Comparison of ENCODE assay signal across 8 mouse cellular contexts in genomic region chr7:27590566-27591213, GRCm38 (mm10). TPM values are rescaled to one million over a fixed set of nuclear protein-coding genes. Genes with fewer than 3 reads are reported as not detected.
DNase-seq lines count a peak whose midpoint lies in the region; ATAC-seq and TF ChIP-seq lines count a peak whose summit lies in the region.

No protein-coding gene starts in this region.

- peak overlapping the region; percentile 86 for H3K4me2 ChIP-seq in heart, embryonic 13.5 days
- H3K4me2 ChIP-seq in forebrain, embryonic 16.5 days (ENCODE audit: low read length) = peak overlapping the region; percentile 60
- H3K4me2 ChIP-seq in liver, postnatal 0 days (ENCODE audit: low read depth, low read length) = peak overlapping the region; percentile 72

- TF ChIP-seq CTCF in E14TG2a.4 (conservative IDR thresholded peaks at IDR 0.05; ENCODE audit: low read length) = no peak
- peak; percentile 42 for TF ChIP-seq CTCF in liver, postnatal 0 days (IDR thresholded peaks at IDR 0.05; ENCODE audit: low read depth)

- H3K27ac ChIP-seq in heart, embryonic 13.5 days (replicated peaks) = peak overlapping the region; percentile 99
- peak overlapping the region; percentile 86 for H3K27ac ChIP-seq in forebrain, embryonic 16.5 days (ENCODE audit: low read length)
- H3K27ac ChIP-seq in liver, postnatal 0 days (ENCODE audit: low read depth) = peak overlapping the region; percentile 94

- no peak for DNase-seq in heart, adult 8-10 months (ENCODE audit: low spot score)
- no peak for DNase-seq in liver, postnatal 0 days
- DNase-seq in gastrocnemius, adult 18-20 months (ENCODE audit: low spot score) = no peak
- DNase-seq in layer of hippocampus, postnatal 36 days = no peak
- no peak for DNase-seq in right cerebral cortex, postnatal 14 days

- H3K27me3 ChIP-seq in heart, embryonic 13.5 days (replicated peaks) = no peaks in the 10 kb centered on the region
- no peaks in the 10 kb centered on the region for H3K27me3 ChIP-seq in E14TG2a.4 (ENCODE audit: insufficient read depth, low read length)
- H3K27me3 ChIP-seq in forebrain, embryonic 16.5 days (replicated peaks; ENCODE audit: control insufficient read depth, insufficient read depth, low read length) = no peaks in the 10 kb centered on the region
- no peaks in the 10 kb centered on the region for H3K27me3 ChIP-seq in liver, postnatal 0 days (ENCODE audit: insufficient read depth, low read length)

- peaks cover 30% of the 10 kb centered on the region for H3K4me1 ChIP-seq in heart, embryonic 13.5 days
- H3K4me1 ChIP-seq in E14TG2a.4 (replicated peaks; ENCODE audit: low read depth, low read length) = peaks cover 76% of the 10 kb centered on the region
- H3K4me1 ChIP-seq in forebrain, embryonic 16.5 days (replicated peaks; ENCODE audit: control insufficient read depth, insufficient read depth, low read length) = peaks cover 17% of the 10 kb centered on the region
- peaks cover 34% of the 10 kb centered on the region for H3K4me1 ChIP-seq in liver, postnatal 0 days (ENCODE audit: insufficient read depth)

- 66% methylated on average over 4 of the region's 4 CpGs for WGBS in heart, embryonic 13.5 days
- 62% methylated on average over 4 of the region's 4 CpGs for WGBS in forebrain, embryonic 16.5 days
- WGBS in liver, postnatal 0 days (ENCODE audit: insufficient replicate concordance) = 61% methylated on average over 4 of the region's 4 CpGs

- peak overlapping the region; percentile 83 for H3K4me3 ChIP-seq in heart, embryonic 13.5 days
- peak overlapping the region; percentile 74 for H3K4me3 ChIP-seq in E14TG2a.4 (replicated peaks; ENCODE audit: low read length)
- peak overlapping the region; percentile 84 for H3K4me3 ChIP-seq in forebrain, embryonic 16.5 days (replicated peaks; ENCODE audit: low read length)
- peak overlapping the region; percentile 69 for H3K4me3 ChIP-seq in liver, postnatal 0 days (ENCODE audit: low read depth, low read length)

- no peak for ATAC-seq in heart, embryonic 13.5 days (ENCODE audit: extremely low read depth, insufficient number of reproducible peaks, low FRiP score, low TSS enrichment)
- no peak for ATAC-seq in forebrain, embryonic 16.5 days
- ATAC-seq in liver, postnatal 0 days = no peak

- H3K9ac ChIP-seq in heart, embryonic 13.5 days = peak overlapping the region; percentile 97
- peak overlapping the region; percentile 52; the same call in 1 of the 2 replicates for H3K9ac ChIP-seq in forebrain, embryonic 16.5 days (replicated peaks; ENCODE audit: low read depth, low read length)
- peak overlapping the region; percentile 80 for H3K9ac ChIP-seq in liver, postnatal 0 days (replicated peaks)

- no peak for TF ChIP-seq EP300 in liver, postnatal 0 days (IDR thresholded peaks at IDR 0.05; ENCODE audit: low read depth)

- no peaks in the 10 kb centered on the region for H3K9me3 ChIP-seq in heart, embryonic 13.5 days
- no peaks in the 10 kb centered on the region for H3K9me3 ChIP-seq in E14TG2a.4 (ENCODE audit: low read length)
- H3K9me3 ChIP-seq in forebrain, embryonic 16.5 days (ENCODE audit: control insufficient read depth, low read length) = no peaks in the 10 kb centered on the region
- no peaks in the 10 kb centered on the region for H3K9me3 ChIP-seq in liver, postnatal 0 days (ENCODE audit: low read length)

- H3K36me3 ChIP-seq in heart, embryonic 13.5 days = 0 out of 2 replicates have a peak, but pooled peaks cover 7% of the 10 kb centered on the region
- H3K36me3 ChIP-seq in E14TG2a.4 (ENCODE audit: insufficient read depth, low read length) = peaks cover 29% of the 10 kb centered on the region
- no peaks in the 10 kb centered on the region for H3K36me3 ChIP-seq in forebrain, embryonic 16.5 days (ENCODE audit: control insufficient read depth, insufficient read depth)
- peaks cover 4% of the 10 kb centered on the region for H3K36me3 ChIP-seq in liver, postnatal 0 days (replicated peaks; ENCODE audit: insufficient read depth, low read length)

RNA-seq across cellular contexts. Expression of gene Akt2, which starts 0.7 kb away (rescaled TPM):
- 72.7 and 73.4 TPM in 2 replicates for polyA plus RNA-seq in heart, embryonic 13.5 days (2015; fragmentation: Nextera tagmentation; extraction: Ambion mirVana)
- total RNA-seq in heart, adult 8-10 months (2022) = 100 to 1,000 TPM; 169 to 227 (median 202) TPM
- polyA plus RNA-seq in forebrain, embryonic 16.5 days (2015; fragmentation: Nextera tagmentation; extraction: Ambion mirVana) = 83.7 and 99.3 TPM in 2 replicates
- polyA plus RNA-seq in liver, postnatal 0 days (2015; fragmentation: Nextera tagmentation; extraction: Ambion mirVana) = 24.0 and 25.5 TPM in 2 replicates
- total RNA-seq in gastrocnemius, adult 18-20 months (2021) = 100 to 1,000 TPM; 171 to 178 TPM
- 100 to 1,000 TPM in 1 of 2 experiments, 10 to 100 TPM in 1; 97.7 to 102 TPM for total RNA-seq in layer of hippocampus, postnatal 36 days (2021)

RNA-seq across cellular contexts. Expression of gene 2310022A10Rik, which starts 37.7 kb away (rescaled TPM):
- polyA plus RNA-seq in heart, embryonic 13.5 days (2015; fragmentation: Nextera tagmentation; extraction: Ambion mirVana) = 30.6 and 34.5 TPM in 2 replicates
- total RNA-seq in heart, adult 8-10 months (2022) = 10 to 100 TPM; 67.6 to 72.3 (median 70.8) TPM
- 39.1 and 40.2 TPM in 2 replicates for polyA plus RNA-seq in forebrain, embryonic 16.5 days (2015; fragmentation: Nextera tagmentation; extraction: Ambion mirVana)
- 8.6 and 9.0 TPM in 2 replicates for polyA plus RNA-seq in liver, postnatal 0 days (2015; fragmentation: Nextera tagmentation; extraction: Ambion mirVana)
- total RNA-seq in gastrocnemius, adult 18-20 months (2021) = 100 to 1,000 TPM; 103 to 116 TPM
- total RNA-seq in layer of hippocampus, postnatal 36 days (2021) = 10 to 100 TPM; 27.2 to 28.8 TPM

RNA-seq across cellular contexts. Expression of gene Pld3, which starts 37.7 kb away (rescaled TPM):
- polyA plus RNA-seq in heart, embryonic 13.5 days (2015; fragmentation: Nextera tagmentation; extraction: Ambion mirVana) = 62.5 and 65.9 TPM in 2 replicates
- total RNA-seq in heart, adult 8-10 months (2022) = 10 to 100 TPM; 26.8 to 33.5 (median 30.5) TPM
- polyA plus RNA-seq in forebrain, embryonic 16.5 days (2015; fragmentation: Nextera tagmentation; extraction: Ambion mirVana) = 109 and 139 TPM in 2 replicates
- polyA plus RNA-seq in liver, postnatal 0 days (2015; fragmentation: Nextera tagmentation; extraction: Ambion mirVana) = 46.5 and 49.3 TPM in 2 replicates
- total RNA-seq in gastrocnemius, adult 18-20 months (2021) = 10 to 100 TPM; 15.1 to 16.1 TPM
- total RNA-seq in layer of hippocampus, postnatal 36 days (2021) = 100 to 1,000 TPM; 557 to 578 TPM

Comparison
In these comparisons a context has a peak if more than half of its experiments do, and no peak if none do; other contexts are left out.
1. RNA of gene Pld3, which starts 37.7 kb away (total RNA-seq): 557 to 578 TPM in layer of hippocampus, postnatal 36 days; 26.8 to 33.5 TPM in heart, adult 8-10 months and 15.1 to 16.1 TPM in gastrocnemius, adult 18-20 months; every median in the first group is over 10 times any median in the second.
2. Peak in every context shown above with its lines, with median percentiles within 50 percentile points of each other: H3K27ac ChIP-seq, H3K4me2 ChIP-seq, H3K4me3 ChIP-seq and H3K9ac ChIP-seq.